Mouse (Mus musculus) ES-E14 (cell line): ENCODE data around the gene Fam193b. TPM values are rescaled to one million over a fixed set of nuclear protein-coding genes. Genes with fewer than 3 reads are reported as not detected.

Experiments used
- DNase-seq: peaks from one replicate; pipeline ENCODE4 v3.0.0-alpha.2; 2013; ENCODE audit warnings: low read depth, low spot score
- H3K27ac ChIP-seq: 2 replicates; pipeline ENCODE4 v1.5.1; 2012; ENCODE audit warnings: low read depth, mild to moderate bottlenecking, low read length, moderate library complexity, mixed read lengths; ENCODE audit not compliant: poor library complexity, insufficient read depth, severe bottlenecking
- H3K36me3 ChIP-seq: 2 replicates; pipeline ENCODE4 v1.6.1; 2012; ENCODE audit warnings: mild to moderate bottlenecking, low read length, moderate library complexity, mixed read lengths; ENCODE audit not compliant: control insufficient read depth, poor library complexity, insufficient read depth, severe bottlenecking
- H3K4me1 ChIP-seq, 2 experiments: fragments of 150-350 bp in 1 of 2; sonication (generic) in 1 of 2; 2 replicates each; pipeline ENCODE4 v1.6.1; 2012; ENCODE audit warnings: low read length in 2 of 2, mild to moderate bottlenecking in 1 of 2, mixed read lengths in 1 of 2; ENCODE audit not compliant: control insufficient read depth in 2 of 2, insufficient read depth in 2 of 2, poor library complexity in 1 of 2
- H3K4me3 ChIP-seq, 2 experiments: fragments of 150-350 bp in 1 of 2; sonication (generic) in 1 of 2; 2 replicates each; pipeline ENCODE4 v1.5.1; 2012; ENCODE audit warnings: low read length in 2 of 2, low read depth in 1 of 2, mild to moderate bottlenecking in 1 of 2, mixed read lengths in 1 of 2; ENCODE audit not compliant: insufficient read depth in 1 of 2, poor library complexity in 1 of 2, severe bottlenecking in 1 of 2
- H3K9ac ChIP-seq: 2 replicates; pipeline ENCODE4 v1.6.1; 2012; ENCODE audit warnings: low read depth, mild to moderate bottlenecking, low read length, mixed read lengths; ENCODE audit not compliant: poor library complexity, insufficient read depth, severe bottlenecking
- H3K9me3 ChIP-seq: fragments of 150-350 bp; sonication (generic); 2 replicates; pipeline ENCODE4 v1.6.1; 2012; ENCODE audit warnings: low read depth, mild to moderate bottlenecking, low read length; ENCODE audit not compliant: control insufficient read depth, insufficient read depth
- CHD2 ChIP-seq: IDR thresholded peaks from 2 replicates; pipeline ENCODE4 v1.6.1; 2014; ENCODE audit warnings: mild to moderate bottlenecking, low read depth, low read length, inconsistent platforms
- HCFC1 ChIP-seq: IDR thresholded peaks from 2 replicates; pipeline ENCODE4 v1.6.1; 2012; ENCODE audit warnings: low read length, inconsistent platforms, borderline replicate concordance; ENCODE audit not compliant: insufficient read depth
- MAFK ChIP-seq: IDR thresholded peaks from 2 replicates; pipeline ENCODE4 v1.6.1; 2014; ENCODE audit warnings: mild to moderate bottlenecking, low read depth, low read length, inconsistent platforms; ENCODE audit not compliant: insufficient read depth
- ZC3H11A ChIP-seq: IDR thresholded peaks from 2 replicates; pipeline ENCODE4 v1.6.1; 2012; ENCODE audit warnings: low read depth, mild to moderate bottlenecking, inconsistent platforms, low read length, borderline replicate concordance
- ZNF384 ChIP-seq: IDR thresholded peaks from 2 replicates; pipeline ENCODE4 v1.6.1; 2012; ENCODE audit warnings: low read depth, low read length, inconsistent platforms
- in situ Hi-C, 2 experiments: fragments of 600-800 bp; cut with MboI; formaldehyde crosslinking; loops; one replicate each; pipeline ENCODE4 v1.15.1; 2025; ENCODE audit warnings: low sequenced_read_pairs in 2 of 2, inconsistent platforms in 1 of 2; ENCODE audit not compliant: unreplicated experiment in 2 of 2
- total RNA-seq: library from RNA; depleted of rRNA; stranded (reverse); fragments of 300-350 nt; gene quantifications from 2 replicates; pipeline ENCODE4 v1.2.3, GENCODE M21; 2012; rRNA removed

The Fam193b gene
- total RNA-seq, 1 experiment, result 50.8 TPM

DNA sequence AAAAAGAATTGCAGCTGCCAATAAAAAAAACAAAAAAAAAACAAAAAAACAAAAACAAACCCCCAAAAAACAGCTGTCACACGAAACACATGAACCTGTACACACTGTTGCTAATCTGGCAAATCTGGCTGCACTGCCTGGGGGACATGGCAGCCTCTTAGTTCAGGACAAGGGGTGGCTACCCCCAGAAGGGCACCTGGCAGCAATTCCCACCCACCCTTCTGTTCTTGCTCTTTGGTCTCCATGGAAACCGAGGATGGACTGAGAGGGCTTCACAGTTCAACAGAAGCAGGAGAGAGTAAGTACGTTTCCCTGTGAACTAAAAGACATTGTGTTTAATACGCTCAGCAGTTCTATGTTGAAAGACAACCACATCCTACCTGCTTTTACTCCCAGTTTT lies 75.2 kb downstream of the Fam193b start:
- in situ Hi-C loops, result no loop called here
- H3K9me3 ChIP-seq, result no peaks in the 10 kb centered on the region
- TF ChIP-seq MAFK, result no peak
- no peak for TF ChIP-seq CHD2
- TF ChIP-seq ZNF384, result no peak
- no peak for TF ChIP-seq ZC3H11A
- no peak for TF ChIP-seq HCFC1
- H3K27ac ChIP-seq, result no peak overlapping the region
- DNase-seq, result no peak
- peaks cover 1 to 26% of the 10 kb centered on the region in 2 experiments; a peak in 1 of 4 replicates for H3K4me1 ChIP-seq
- no peak overlapping the region for H3K9ac ChIP-seq
- peaks cover 18% of the 10 kb centered on the region; the same call in 1 of the 2 replicates for H3K36me3 ChIP-seq
- H3K4me3 ChIP-seq, result no peak overlapping the region

DNA sequence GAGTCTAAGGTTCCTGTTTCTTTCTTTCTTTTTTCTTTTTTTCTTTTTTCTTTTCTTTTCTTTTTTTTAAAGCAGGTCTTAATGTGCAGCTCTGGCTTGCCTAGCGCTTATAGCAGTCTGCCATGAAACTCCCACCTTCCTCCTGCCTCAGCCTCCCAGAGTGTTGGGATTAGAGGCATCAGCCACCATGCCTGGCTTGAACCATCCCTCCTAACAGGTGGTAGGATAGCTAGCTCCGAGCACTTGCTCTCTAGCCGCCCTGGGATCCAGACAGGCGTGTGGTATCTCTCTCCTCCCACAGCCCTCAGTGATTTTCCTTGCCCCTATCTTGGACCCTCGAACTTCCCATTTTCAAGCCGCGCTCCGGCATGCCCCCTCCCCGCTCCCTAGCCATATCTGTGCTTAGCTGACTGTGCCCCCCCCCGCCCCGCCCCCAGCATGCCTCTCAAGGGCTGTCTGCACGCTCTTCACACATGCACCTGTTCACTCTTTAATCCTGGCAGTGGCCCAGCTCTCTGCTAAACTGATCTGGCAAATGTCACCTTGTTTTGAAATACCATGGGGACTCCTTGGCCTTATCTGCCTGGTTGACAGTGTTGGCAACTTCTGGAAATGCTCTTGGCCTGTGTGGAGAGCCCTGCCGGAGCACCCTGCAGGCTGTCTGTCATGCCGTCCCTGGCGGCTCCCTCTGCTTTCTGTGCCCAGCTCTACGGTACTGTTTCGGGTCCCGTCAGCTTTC lies 75.9 kb downstream of the Fam193b start:
- Histone ChIP-seq H3K4me1 (peaks cover 1 to 24% of the 10 kb centered on the region in 2 experiments; a peak in 1 of 4 replicates), H3K9me3 (no peaks in the 10 kb centered on the region), H3K9ac (no peak overlapping the region), H3K27ac (no peak overlapping the region), H3K4me3 (no peak overlapping the region), H3K36me3 (peaks cover 16% of the 10 kb centered on the region; the same call in 1 of the 2 replicates)
- no peak for TF ChIP-seq CHD2
- TF ChIP-seq ZNF384, result no peak
- TF ChIP-seq ZC3H11A, result no peak
- no peak for TF ChIP-seq HCFC1
- TF ChIP-seq MAFK, result no peak
- in situ Hi-C loops, result no loop called here
- no peak for DNase-seq

DNA sequence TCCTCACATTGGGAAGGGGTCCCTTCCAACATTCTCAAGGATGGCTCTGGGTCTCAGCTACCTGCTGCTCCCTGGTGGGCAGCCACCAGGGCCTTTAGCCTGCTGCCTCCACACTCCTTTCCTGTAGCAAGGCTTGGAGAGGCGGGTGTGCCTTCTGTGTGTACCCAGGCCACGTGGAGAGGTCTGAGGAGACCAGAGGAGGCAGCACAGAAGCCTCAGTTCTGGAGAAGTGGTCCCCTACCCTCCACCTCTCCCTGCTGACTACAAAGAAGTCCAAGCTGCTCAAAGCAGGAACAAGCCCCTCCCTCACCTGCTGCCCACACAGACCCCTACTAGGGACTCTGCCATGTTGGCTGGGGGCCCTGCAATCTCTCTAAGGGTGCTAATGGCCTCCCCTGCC lies 76.7 kb downstream of the Fam193b start:
- in situ Hi-C loops, result no loop called here
- Histone ChIP-seq H3K27ac (no peak overlapping the region), H3K36me3 (peaks cover 16% of the 10 kb centered on the region; the same call in 1 of the 2 replicates), H3K4me3 (no peak overlapping the region), H3K9me3 (no peaks in the 10 kb centered on the region), H3K4me1 (peaks cover 1 to 26% of the 10 kb centered on the region in 2 experiments; a peak in 1 of 4 replicates), H3K9ac (no peak overlapping the region)
- TF ChIP-seq CHD2 (no peak), MAFK (no peak), HCFC1 (no peak), ZNF384 (no peak), ZC3H11A (no peak)
- DNase-seq, result no peak

Other genes starting within 250 kb of the Fam193b start
- 67.5 and 79.4 TPM in 2 replicates for gene Rab24, start 249.2 kb downstream of the Fam193b start, total RNA-seq
- gene Mxd3, start 241.3 kb downstream of the Fam193b start, total RNA-seq, result 12.5 and 19.8 TPM in 2 replicates
- 195 and 272 TPM in 2 replicates for gene Lman2, start 208.3 kb downstream of the Fam193b start, total RNA-seq
- 0.62 and 1.4 TPM in 2 replicates for gene Rgs14, start 201.4 kb downstream of the Fam193b start, total RNA-seq
- not detected in 2 replicates for gene Slc34a1, start 172.9 kb downstream of the Fam193b start, total RNA-seq
- not detected in 2 replicates for gene Pfn3, start 155.9 kb downstream of the Fam193b start, total RNA-seq
- not detected in 2 replicates for gene F12, start 144.3 kb downstream of the Fam193b start, total RNA-seq
- 74.7 and 132 TPM in 2 replicates for gene Grk6, start 126.0 kb downstream of the Fam193b start, total RNA-seq
- 2.5 and 5.8 TPM in 2 replicates for gene Prr7, start 106.9 kb downstream of the Fam193b start, total RNA-seq
- 77.0 and 83.8 TPM in 2 replicates for gene Dbn1, start 83.0 kb downstream of the Fam193b start, total RNA-seq
- gene Pdlim7, start 57.4 kb downstream of the Fam193b start, total RNA-seq, result 46.7 and 58.2 TPM in 2 replicates
- 0.98 and 1.7 TPM in 2 replicates for gene Dok3, start 41.8 kb downstream of the Fam193b start, total RNA-seq
- 85.9 and 120 TPM in 2 replicates for gene Ddx41, start 34.5 kb downstream of the Fam193b start, total RNA-seq
- 363 and 460 TPM in 2 replicates for gene Tmed9, start 2.6 kb upstream of the Fam193b start, total RNA-seq
- 21.0 and 24.3 TPM in 2 replicates for gene B4galt7, start 28.8 kb upstream of the Fam193b start, total RNA-seq
- gene Caml, start 51.9 kb upstream of the Fam193b start, total RNA-seq, result 47.8 and 56.3 TPM in 2 replicates
- gene Ddx46, start 63.9 kb upstream of the Fam193b start, total RNA-seq, result 45.5 and 56.4 TPM in 2 replicates
- 32.1 and 40.0 TPM in 2 replicates for gene B230219D22Rik, start 122.0 kb upstream of the Fam193b start, total RNA-seq
- gene Txndc15, start 143.5 kb upstream of the Fam193b start, total RNA-seq, result 56.9 and 61.5 TPM in 2 replicates
- 9.2 and 10.8 TPM in 2 replicates for gene Pcbd2, start 156.2 kb upstream of the Fam193b start, total RNA-seq
- not detected in 2 replicates for gene Catsper3, start 213.4 kb upstream of the Fam193b start, total RNA-seq